Mouse (Mus musculus) liver, postnatal 0 days (tissue): ENCODE measurements around the gene Adgrf5.

ENCODE experiments used
- CTCF ChIP-seq: sonication (generic); IDR thresholded peaks from 2 replicates; pipeline ENCODE4 v1.5.1; 2016; ENCODE audit warnings: antibody characterized with exemption, low read depth
- EP300 ChIP-seq: IDR thresholded peaks from 2 replicates; pipeline ENCODE4 v1.6.1; 2016; ENCODE audit warnings: antibody characterized with exemption, low read depth, mild to moderate bottlenecking

DNA sequence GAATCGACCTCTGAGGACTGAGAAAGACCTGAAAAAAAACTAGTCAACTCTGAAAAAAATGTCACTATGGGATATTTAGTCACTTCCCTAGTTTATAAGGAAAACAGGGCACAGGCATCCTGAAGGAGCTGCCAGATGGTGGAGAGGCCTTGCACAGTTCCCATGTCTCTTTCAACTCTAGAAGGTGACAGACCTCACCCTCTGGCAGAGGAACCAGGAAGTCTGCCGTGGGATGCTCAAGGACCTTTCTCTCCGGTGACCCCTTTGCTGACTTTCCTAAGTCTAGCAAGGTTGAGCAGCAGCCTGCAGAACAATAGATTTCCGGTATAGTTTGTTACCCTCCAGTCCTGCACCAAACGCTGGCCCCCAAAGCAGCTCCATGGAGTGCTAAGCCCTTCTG is 71.4 kb downstream of the Adgrf5 start:
- TF ChIP-seq EP300 (no peak), CTCF (no peak)
